Mouse (Mus musculus): ENCODE data around the gene Lrmda. TPM values are rescaled to one million over a fixed set of nuclear protein-coding genes. Genes with fewer than 3 reads are reported as not detected.

The Lrmda gene
- polyA plus RNA-seq, 1 experiment from 2014 or later: 0.87 TPM

DNA sequence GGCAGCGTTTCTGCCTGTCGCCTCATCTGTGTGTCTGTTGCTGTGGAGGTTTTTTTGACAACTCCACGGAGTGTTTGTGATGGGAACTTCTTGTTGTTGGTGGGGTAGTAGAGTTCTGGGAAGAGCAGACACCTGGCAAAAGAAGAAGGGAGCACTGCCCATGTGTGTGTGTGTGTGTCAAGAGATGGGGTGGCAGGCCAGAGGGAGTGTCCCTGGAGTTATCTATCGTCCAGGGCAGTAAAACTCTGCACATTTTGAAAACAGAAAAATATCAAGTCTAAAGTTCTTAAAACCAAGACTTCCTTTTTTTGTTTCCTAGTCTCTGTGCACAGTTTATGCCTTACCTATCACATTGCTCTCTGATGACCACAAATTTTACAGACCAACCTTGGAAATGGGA lies 165.9 kb downstream of the Lrmda start:
- Histone ChIP-seq H3K36me3 (no peaks in the 10 kb centered on the region), H3K4me3 (replicated peaks) (no peak overlapping the region), H3K4me2 (replicated peaks) (no peak overlapping the region), H3K4me1 (replicated peaks) (no peaks in the 10 kb centered on the region), H3K27ac (no peak overlapping the region), H3K27me3 (replicated peaks) (no peaks in the 10 kb centered on the region), H3K9me3 (no peaks in the 10 kb centered on the region), H3K9ac (no peak overlapping the region)
- WGBS: 73% methylated on average over 4 of the region's 4 CpGs
- ATAC-seq: no peak

DNA sequence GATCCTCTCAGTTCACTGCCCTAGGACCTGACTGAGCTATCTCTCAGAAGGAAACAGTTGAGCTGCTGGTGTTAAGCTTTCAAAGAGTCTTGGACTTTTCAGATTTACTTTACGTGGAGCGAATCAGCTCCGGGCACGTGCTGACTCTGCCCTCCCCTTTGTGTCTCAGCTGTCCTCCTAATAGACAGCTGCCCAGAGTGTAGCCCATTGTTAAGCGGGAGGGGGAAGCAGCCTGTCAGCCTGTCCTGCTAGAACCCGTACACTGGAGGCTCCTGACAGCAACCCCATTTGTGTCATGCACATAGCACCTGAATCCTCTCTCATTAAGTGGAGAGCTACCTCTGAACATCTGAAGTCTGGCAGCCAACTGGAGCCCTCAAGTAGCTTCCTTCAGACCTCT lies 170.6 kb downstream of the Lrmda start:
- H3K9me3 ChIP-seq: no peaks in the 10 kb centered on the region
- H3K27me3 ChIP-seq (replicated peaks): no peaks in the 10 kb centered on the region
- no peak for ATAC-seq
- H3K27ac ChIP-seq: no peak overlapping the region
- H3K4me3 ChIP-seq (replicated peaks): no peak overlapping the region
- no peak overlapping the region for H3K4me2 ChIP-seq (replicated peaks)
- no peak overlapping the region for H3K9ac ChIP-seq
- 54% methylated on average over 6 of the region's 6 CpGs for WGBS
- no peaks in the 10 kb centered on the region for H3K36me3 ChIP-seq
- H3K4me1 ChIP-seq (replicated peaks): no peaks in the 10 kb centered on the region

DNA sequence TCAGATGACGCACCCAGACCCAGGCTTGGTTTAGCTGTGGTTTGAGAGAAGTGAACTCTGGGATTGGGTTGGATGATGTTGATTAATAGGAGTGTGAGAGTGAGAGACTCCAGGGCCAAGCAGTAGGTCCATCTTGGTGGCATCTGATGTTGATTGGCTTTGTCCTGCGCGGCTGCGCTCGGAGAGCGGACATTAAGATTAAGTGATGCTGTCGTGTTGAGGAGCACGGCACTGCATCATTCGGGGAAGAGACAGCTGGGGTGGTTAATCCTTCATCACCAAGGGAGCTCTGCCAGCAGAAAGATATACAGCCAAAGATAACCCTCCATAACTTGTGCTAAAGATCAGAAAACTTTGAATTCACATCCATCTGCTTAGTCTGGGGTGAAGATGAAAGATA lies 172.7 kb downstream of the Lrmda start:
- Histone ChIP-seq H3K4me1 (replicated peaks) (no peaks in the 10 kb centered on the region), H3K27me3 (replicated peaks) (no peaks in the 10 kb centered on the region), H3K9ac (no peak overlapping the region), H3K27ac (no peak overlapping the region), H3K36me3 (no peaks in the 10 kb centered on the region), H3K4me3 (replicated peaks) (no peak overlapping the region), H3K4me2 (replicated peaks) (no peak overlapping the region), H3K9me3 (no peaks in the 10 kb centered on the region)
- no peak for ATAC-seq
- 62% methylated on average over 9 of the region's 9 CpGs for WGBS

DNA sequence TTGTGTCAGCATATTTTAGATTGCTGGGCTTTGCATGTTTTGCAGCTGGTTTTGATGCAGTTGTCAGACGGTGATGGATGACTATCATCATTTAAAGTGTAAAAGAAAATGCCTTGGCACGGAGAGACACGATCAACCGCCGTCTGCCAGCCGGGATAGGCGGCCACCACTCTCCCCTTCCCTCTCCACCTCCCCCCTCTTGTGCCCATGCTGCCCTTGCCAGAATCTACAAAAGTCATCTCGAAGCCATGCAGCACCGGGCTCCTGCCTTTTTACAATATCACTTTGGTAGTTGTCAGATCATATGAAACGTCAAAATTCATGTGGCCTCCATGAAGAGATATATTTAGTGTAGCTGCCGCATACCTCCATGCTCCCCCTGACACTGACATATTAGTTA lies 178.5 kb downstream of the Lrmda start:
- H3K4me3 ChIP-seq (replicated peaks): no peak overlapping the region
- H3K4me2 ChIP-seq (replicated peaks): no peak overlapping the region
- H3K27me3 ChIP-seq (replicated peaks): no peaks in the 10 kb centered on the region
- no peak for ATAC-seq
- H3K9ac ChIP-seq: no peak overlapping the region
- no peaks in the 10 kb centered on the region for H3K9me3 ChIP-seq
- WGBS: 57% methylated on average over 11 of the region's 11 CpGs
- H3K36me3 ChIP-seq: no peaks in the 10 kb centered on the region
- no peaks in the 10 kb centered on the region for H3K4me1 ChIP-seq (replicated peaks)
- H3K27ac ChIP-seq: no peak overlapping the region

DNA sequence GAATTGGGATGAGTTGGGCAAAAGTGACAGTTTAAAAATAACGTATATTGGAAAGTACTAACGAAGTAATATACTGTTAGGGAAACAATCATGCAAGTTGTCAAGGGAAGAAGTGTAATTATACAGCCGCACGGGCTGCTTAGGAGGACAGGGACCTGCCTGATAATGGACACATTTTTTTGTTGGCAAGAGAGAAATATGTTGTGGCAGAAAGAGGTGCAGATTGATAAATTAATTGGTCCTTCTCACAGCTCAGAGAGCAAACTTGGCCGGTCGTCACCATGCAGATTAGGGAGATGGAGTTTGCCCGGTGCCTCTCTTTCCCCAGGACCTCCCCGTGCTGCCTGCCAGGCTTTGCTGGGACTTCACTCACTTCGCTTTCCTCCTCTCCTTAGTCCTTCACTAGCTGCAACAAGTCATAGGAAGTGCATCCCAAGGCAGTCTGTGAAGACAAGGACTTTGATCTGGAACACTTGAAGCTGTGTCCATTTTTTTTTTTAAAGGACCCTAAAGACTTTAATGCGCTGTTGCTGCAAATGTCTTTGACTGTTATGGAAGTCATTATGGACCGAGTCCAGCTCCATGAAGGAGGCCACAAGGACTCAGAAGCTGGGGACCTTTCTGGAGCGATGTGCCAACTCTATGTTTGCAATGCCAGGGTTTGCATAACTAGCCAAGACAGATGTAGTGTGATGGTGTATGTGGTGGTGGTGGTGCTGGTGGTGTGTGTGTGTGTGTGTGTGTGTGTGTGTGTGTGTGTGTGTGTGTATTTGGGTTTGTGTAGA lies 179.3 kb downstream of the Lrmda start:
- Histone ChIP-seq H3K4me2 (replicated peaks) (no peak overlapping the region), H3K27me3 (replicated peaks) (no peaks in the 10 kb centered on the region), H3K9me3 (no peaks in the 10 kb centered on the region), H3K4me1 (replicated peaks) (no peaks in the 10 kb centered on the region), H3K36me3 (no peaks in the 10 kb centered on the region), H3K4me3 (replicated peaks) (no peak overlapping the region), H3K9ac (no peak overlapping the region), H3K27ac (no peak overlapping the region)
- no peak for ATAC-seq
- WGBS: 74% methylated on average over 12 of the region's 12 CpGs

DNA sequence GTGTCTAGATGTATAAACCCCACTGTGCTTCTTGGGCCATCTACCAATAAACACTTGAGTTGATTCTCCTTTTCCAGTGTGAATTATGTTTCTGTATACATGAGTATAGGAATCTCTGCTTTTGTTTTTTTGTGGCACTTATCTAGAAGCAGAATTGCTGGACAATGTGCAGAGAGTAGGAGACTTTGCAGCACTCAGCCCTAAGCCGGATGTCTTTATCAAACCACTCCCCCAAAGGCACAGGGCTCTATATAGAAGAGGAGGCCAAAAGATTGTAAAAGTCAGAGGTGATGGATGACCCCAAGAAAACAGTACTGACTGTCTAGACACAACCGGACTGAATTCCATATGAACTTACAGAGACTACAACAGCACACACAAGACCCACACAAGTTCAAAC lies 182.2 kb downstream of the Lrmda start:
- Histone ChIP-seq H3K9me3 (no peaks in the 10 kb centered on the region), H3K27ac (no peak overlapping the region), H3K4me3 (replicated peaks) (no peak overlapping the region), H3K9ac (no peak overlapping the region), H3K4me2 (replicated peaks) (no peak overlapping the region), H3K27me3 (replicated peaks) (no peaks in the 10 kb centered on the region), H3K4me1 (replicated peaks) (no peaks in the 10 kb centered on the region), H3K36me3 (no peaks in the 10 kb centered on the region)
- WGBS: 11% methylated on average over 2 of the region's 2 CpGs
- no peak for ATAC-seq

DNA sequence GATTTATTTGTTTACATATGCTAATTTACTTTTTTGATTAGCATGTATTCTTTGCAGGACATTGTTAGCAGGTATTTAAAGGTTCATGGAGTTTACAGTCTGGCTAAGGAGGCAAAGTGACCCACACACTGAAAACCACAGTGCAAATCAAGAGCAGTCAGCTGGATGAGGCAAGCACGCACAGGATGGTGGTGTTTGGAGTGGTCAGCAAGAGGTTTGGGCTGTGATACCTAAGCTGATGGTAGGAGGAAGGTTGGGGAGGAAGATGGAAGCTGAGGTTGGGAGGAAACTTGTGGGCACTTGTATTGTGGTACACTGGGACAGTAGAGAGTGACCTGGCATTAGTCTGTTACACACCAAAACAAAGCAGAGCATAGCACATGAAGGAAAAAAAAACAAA lies 191.1 kb downstream of the Lrmda start:
- 92% methylated on average over 1 of the region's 1 CpGs for WGBS

DNA sequence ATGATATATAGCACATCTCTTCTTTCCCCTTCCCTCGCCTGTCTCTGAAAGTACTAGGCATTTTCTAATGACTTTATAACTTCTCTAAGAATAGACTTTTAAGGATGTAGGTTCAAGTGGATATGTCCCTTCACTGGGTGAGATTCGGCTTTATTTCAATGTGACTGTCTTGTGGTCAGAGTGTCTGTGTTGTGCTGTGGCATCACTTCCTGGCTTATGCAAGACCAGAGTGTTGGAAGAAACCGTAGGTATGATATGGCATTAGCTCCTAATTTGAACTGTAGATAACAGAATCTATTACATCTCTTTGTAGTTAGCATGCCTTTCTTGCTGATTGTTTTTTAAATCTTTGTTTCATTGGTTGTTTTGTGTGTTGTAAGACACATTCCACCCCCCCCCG lies 198.7 kb downstream of the Lrmda start:
- H3K27ac ChIP-seq: no peak overlapping the region
- no peak for ATAC-seq
- H3K4me2 ChIP-seq (replicated peaks): no peak overlapping the region
- no peak overlapping the region for H3K4me3 ChIP-seq (replicated peaks)
- H3K4me1 ChIP-seq (replicated peaks): peaks cover 4% of the 10 kb centered on the region; the same call in 1 of the 2 replicates
- no peaks in the 10 kb centered on the region for H3K9me3 ChIP-seq
- no peaks in the 10 kb centered on the region for H3K36me3 ChIP-seq
- WGBS: 77% methylated on average over 4 of the region's 4 CpGs
- no peak overlapping the region for H3K9ac ChIP-seq
- no peaks in the 10 kb centered on the region for H3K27me3 ChIP-seq (replicated peaks)

More for the DNA sequence above, 191.1 kb downstream of the Lrmda start:
- no peak overlapping the region for H3K9ac ChIP-seq
- H3K27ac ChIP-seq: no peak overlapping the region
- peaks cover 4% of the 10 kb centered on the region; the same call in 1 of the 2 replicates for H3K4me1 ChIP-seq (replicated peaks)
- no peaks in the 10 kb centered on the region for H3K36me3 ChIP-seq
- no peaks in the 10 kb centered on the region for H3K9me3 ChIP-seq
- H3K4me2 ChIP-seq (replicated peaks): no peak overlapping the region
- no peak for ATAC-seq
- no peak overlapping the region for H3K4me3 ChIP-seq (replicated peaks)
- no peaks in the 10 kb centered on the region for H3K27me3 ChIP-seq (replicated peaks)

DNA sequence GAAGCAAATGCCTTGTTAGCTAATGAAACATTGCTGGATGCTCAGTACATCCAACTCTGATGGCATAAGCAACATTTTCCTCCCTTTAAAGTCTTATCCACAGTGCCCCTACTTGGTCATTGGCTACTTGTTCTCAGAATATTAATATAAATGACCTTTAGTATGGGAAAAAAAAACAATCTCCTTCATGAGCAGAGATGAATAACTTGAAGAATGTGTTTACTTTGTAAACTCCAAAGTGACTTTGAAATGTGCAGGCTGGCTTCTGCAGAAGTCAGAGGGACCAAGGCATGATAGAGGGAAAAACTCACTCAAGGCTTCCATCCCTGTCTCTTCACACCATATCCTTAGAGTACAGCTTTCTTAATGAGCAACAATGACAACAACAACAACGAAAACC lies 202.5 kb downstream of the Lrmda start:
- 65% methylated on average over 1 of the region's 1 CpGs for WGBS
- no peaks in the 10 kb centered on the region for H3K27me3 ChIP-seq (replicated peaks)

DNA sequence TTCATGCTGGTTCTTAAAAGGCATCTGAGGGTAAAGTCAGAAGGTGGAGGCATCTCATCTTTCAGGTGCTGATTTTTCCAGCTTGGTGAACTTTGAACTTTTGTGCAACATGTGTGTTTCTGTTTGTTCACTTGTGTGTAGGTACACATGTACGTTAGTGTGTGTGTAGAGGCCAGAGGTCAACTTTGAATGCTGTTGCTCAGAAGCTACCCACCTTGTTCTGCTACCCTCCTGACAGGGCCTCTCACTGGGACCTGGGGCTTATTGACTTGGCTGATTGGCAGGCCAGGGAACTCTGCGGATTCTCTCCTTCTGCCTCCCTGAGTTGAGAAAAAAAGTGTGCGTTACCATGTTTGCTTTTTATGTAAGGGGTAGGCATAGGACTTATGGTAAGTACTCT lies 203.1 kb downstream of the Lrmda start:
- H3K27me3 ChIP-seq (replicated peaks): no peaks in the 10 kb centered on the region
- no peak overlapping the region for H3K27ac ChIP-seq
- H3K36me3 ChIP-seq: no peaks in the 10 kb centered on the region
- no peak overlapping the region for H3K4me3 ChIP-seq (replicated peaks)
- 74% methylated on average over 3 of the region's 3 CpGs for WGBS
- peak; percentile 47; the same call in 1 of the 2 replicates for ATAC-seq
- no peaks in the 10 kb centered on the region for H3K9me3 ChIP-seq
- H3K4me2 ChIP-seq (replicated peaks): no peak overlapping the region
- no peaks in the 10 kb centered on the region for H3K4me1 ChIP-seq (replicated peaks)
- H3K9ac ChIP-seq: no peak overlapping the region

More for the DNA sequence above, 202.5 kb downstream of the Lrmda start:
- no peak overlapping the region for H3K9ac ChIP-seq
- H3K4me1 ChIP-seq (replicated peaks): no peaks in the 10 kb centered on the region
- H3K36me3 ChIP-seq: no peaks in the 10 kb centered on the region
- no peaks in the 10 kb centered on the region for H3K9me3 ChIP-seq
- no peak overlapping the region for H3K4me2 ChIP-seq (replicated peaks)
- H3K4me3 ChIP-seq (replicated peaks): no peak overlapping the region
- H3K27ac ChIP-seq: no peak overlapping the region
- ATAC-seq: no peak

DNA sequence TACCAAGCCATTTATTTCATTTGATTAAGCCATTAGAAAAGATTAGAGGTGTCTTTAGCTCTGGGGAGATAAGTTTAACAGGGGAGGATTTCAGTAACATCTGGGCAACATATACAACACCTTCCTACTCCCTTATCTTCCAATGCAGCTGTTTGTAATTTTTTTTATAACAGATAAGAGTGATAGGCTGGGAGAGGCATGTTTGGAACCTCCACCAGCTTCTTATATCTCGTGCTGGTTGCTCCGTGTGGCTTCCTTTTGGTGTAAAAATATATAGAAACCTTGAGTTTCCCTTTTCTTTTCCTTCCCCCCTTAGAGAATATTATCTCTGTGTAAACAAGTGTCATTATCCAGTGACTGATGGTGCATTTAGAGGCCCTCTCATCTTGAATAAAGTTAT lies 206.7 kb downstream of the Lrmda start:
- Histone ChIP-seq H3K9me3 (no peaks in the 10 kb centered on the region), H3K9ac (no peak overlapping the region), H3K4me2 (replicated peaks) (no peak overlapping the region), H3K4me1 (replicated peaks) (no peaks in the 10 kb centered on the region), H3K4me3 (replicated peaks) (no peak overlapping the region), H3K36me3 (no peaks in the 10 kb centered on the region), H3K27ac (no peak overlapping the region), H3K27me3 (replicated peaks) (no peaks in the 10 kb centered on the region)
- no peak for ATAC-seq
- WGBS: 63% methylated on average over 2 of the region's 2 CpGs

DNA sequence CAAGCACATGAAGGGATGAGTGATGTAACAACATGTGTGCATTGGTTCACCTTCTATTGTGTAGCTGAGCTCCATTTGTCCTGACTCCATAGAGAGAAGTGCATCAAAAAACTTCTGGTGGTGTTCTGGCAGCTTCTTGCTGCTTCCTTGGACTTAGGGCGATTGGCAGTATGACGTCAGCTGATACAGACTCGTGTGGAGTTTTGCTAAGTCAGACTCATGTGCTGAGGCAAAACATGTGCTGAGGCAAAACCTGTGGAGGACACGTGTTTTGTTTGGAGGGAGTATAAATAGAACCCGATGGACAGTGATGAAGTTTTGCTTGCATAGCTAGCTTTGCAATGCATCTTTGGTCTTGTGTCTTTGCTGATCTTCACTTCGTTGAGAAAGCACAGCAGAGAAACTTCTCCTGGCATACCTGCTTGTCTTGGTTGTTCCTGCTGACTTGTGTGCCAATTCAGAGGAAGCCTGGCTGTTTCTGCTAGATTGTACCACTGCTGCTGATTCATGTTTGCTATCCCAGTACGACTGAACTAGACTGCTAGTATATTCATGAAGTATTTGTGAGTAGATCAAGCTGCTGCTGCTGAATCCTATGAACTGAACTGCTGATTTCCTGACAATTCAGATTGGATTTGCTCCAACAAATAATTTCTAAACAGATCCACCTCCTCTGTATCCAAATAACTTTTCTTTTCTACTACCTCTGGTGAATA lies 208.9 kb downstream of the Lrmda start:
- no peaks in the 10 kb centered on the region for H3K4me1 ChIP-seq (replicated peaks)
- no peak overlapping the region for H3K4me3 ChIP-seq (replicated peaks)
- H3K4me2 ChIP-seq (replicated peaks): no peak overlapping the region
- no peak overlapping the region for H3K9ac ChIP-seq
- H3K27me3 ChIP-seq (replicated peaks): no peaks in the 10 kb centered on the region
- H3K9me3 ChIP-seq: no peaks in the 10 kb centered on the region
- ATAC-seq: no peak
- WGBS: 63% methylated on average over 7 of the region's 7 CpGs
- H3K36me3 ChIP-seq: no peaks in the 10 kb centered on the region
- H3K27ac ChIP-seq: no peak overlapping the region

DNA sequence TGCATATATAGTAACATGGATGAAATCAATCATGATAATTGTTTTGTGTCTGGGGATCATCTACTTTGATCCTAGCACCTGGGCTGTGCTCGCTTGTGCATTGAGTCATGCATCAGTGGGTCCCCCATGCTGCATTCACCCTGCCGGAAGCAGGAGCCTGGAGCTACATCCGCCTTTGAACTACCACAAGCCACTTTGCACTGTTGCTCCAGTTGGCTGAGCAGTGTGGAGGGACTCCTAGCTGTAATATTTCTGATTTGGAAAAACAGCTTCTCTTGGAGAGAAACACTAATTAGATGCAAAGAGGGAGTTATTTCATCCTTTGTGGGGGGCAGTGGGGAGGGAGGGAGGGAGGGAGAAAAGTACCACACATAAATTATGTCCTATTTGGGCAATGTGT lies 220.8 kb downstream of the Lrmda start:
- Histone ChIP-seq H3K9me3 (no peaks in the 10 kb centered on the region), H3K9ac (no peak overlapping the region), H3K27me3 (replicated peaks) (no peaks in the 10 kb centered on the region), H3K4me1 (replicated peaks) (no peaks in the 10 kb centered on the region), H3K4me3 (replicated peaks) (no peak overlapping the region), H3K4me2 (replicated peaks) (no peak overlapping the region), H3K36me3 (no peaks in the 10 kb centered on the region), H3K27ac (no peak overlapping the region)
- 84% methylated on average over 3 of the region's 3 CpGs for WGBS
- ATAC-seq: no peak

Data from intestine, embryonic 15.5 days (tissue).